Mouse (Mus musculus): ENCODE results near the gene Phc1. TPM values are rescaled to one million over a fixed set of nuclear protein-coding genes. Genes with fewer than 3 reads are reported as not detected.

Phc1 gene
- polyA plus RNA-seq, 1 experiment from 2014 or later, result 6.5 TPM

DNA sequence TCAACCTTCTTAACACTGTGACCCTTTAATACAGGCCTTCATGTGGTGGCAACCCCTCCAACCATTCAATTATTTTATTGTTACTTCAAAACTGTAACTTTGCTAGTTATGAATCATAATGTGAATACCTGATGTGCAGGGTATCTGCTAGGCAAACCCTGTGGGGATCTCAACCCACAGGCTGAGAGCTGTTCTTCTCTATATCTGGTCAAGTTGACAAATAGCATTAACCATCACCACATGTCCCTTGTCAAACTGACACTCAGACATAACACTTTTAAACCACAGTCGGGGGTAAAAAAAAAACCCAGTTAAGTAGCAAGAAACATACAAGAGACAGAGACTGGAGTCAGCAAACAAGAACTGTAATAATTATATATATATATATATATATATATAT lies 55.5 kb downstream of the Phc1 start:
- H3K4me2 ChIP-seq (replicated peaks; ENCODE audit: low read depth, low read length), result no peak overlapping the region
- H3K36me3 ChIP-seq (ENCODE audit: insufficient read depth, low read length), result no peaks in the 10 kb centered on the region
- H3K27me3 ChIP-seq (replicated peaks; ENCODE audit: insufficient read depth, low read length), result no peaks in the 10 kb centered on the region
- WGBS, result 48% methylated on average over 1 of the region's 1 CpGs
- TF ChIP-seq EP300 (IDR thresholded peaks at IDR 0.05) (no peak), CTCF (IDR thresholded peaks at IDR 0.05) (no peak)
- no peaks in the 10 kb centered on the region for H3K9me3 ChIP-seq (ENCODE audit: low read length)
- no peak for DNase-seq (ENCODE audit: low spot score)
- no peak overlapping the region for H3K9ac ChIP-seq (replicated peaks; ENCODE audit: low read depth)
- no peaks in the 10 kb centered on the region for H3K4me1 ChIP-seq (ENCODE audit: insufficient read depth, low read depth, low read length)
- no peak for ATAC-seq
- no peak overlapping the region for H3K27ac ChIP-seq (ENCODE audit: low read length)
- H3K4me3 ChIP-seq (ENCODE audit: low read depth, low read length), result no peak overlapping the region

DNA sequence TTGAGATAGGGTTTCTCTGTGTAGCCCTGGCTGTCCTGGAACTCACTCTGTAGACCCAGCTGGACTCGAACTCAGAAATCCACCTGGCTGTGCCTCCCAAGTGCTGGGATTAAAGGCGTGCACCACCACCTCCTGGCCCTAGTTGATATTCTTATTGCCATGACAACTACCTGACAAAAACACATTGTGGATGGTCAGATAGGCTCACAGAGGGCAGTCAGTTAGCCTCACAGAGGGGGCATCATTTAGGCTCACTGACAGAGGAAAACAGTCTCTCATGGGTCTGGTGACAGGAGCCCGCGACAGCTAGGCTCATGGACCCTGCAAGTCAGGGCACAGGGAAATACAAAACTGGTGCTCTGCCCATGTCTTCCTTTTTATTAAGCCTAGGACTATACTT lies 56.1 kb downstream of the Phc1 start:
- no peak for DNase-seq (ENCODE audit: low spot score)
- TF ChIP-seq EP300 (IDR thresholded peaks at IDR 0.05) (no peak), CTCF (IDR thresholded peaks at IDR 0.05) (no peak)
- WGBS, result 84% methylated on average over 4 of the region's 4 CpGs
- Histone ChIP-seq H3K4me3 (ENCODE audit: low read depth, low read length) (no peak overlapping the region), H3K4me2 (replicated peaks; ENCODE audit: low read depth, low read length) (no peak overlapping the region), H3K27me3 (replicated peaks; ENCODE audit: insufficient read depth, low read length) (no peaks in the 10 kb centered on the region), H3K4me1 (ENCODE audit: insufficient read depth, low read depth, low read length) (no peaks in the 10 kb centered on the region), H3K9me3 (ENCODE audit: low read length) (no peaks in the 10 kb centered on the region), H3K27ac (ENCODE audit: low read length) (no peak overlapping the region), H3K36me3 (ENCODE audit: insufficient read depth, low read length) (no peaks in the 10 kb centered on the region), H3K9ac (replicated peaks; ENCODE audit: low read depth) (no peak overlapping the region)
- no peak for ATAC-seq

DNA sequence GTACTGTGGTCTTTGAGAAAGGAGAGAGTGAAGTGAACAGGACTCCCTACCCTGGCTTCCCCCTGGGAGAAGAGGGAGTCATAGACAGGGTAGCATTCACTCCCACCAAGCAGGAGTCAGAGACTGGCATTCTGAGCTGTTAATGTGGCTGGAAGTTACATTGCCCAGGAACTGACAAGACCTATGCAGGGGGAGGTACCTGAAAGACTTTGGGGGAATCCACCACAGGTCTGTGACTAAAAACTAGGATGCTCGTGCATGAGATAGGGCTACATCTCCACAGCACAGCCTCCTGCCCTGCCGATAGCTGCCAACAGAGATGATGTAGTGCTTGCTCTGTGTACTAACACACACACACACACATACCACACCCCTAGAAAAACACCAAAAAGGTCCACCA lies 56.9 kb downstream of the Phc1 start:
- no peak overlapping the region for H3K9ac ChIP-seq (replicated peaks; ENCODE audit: low read depth)
- H3K4me3 ChIP-seq (ENCODE audit: low read depth, low read length), result no peak overlapping the region
- H3K4me2 ChIP-seq (replicated peaks; ENCODE audit: low read depth, low read length), result no peak overlapping the region
- ATAC-seq (no peak), DNase-seq (ENCODE audit: low spot score) (no peak)
- 78% methylated on average over 2 of the region's 2 CpGs for WGBS
- H3K4me1 ChIP-seq (ENCODE audit: insufficient read depth, low read depth, low read length), result no peaks in the 10 kb centered on the region
- H3K9me3 ChIP-seq (ENCODE audit: low read length), result no peaks in the 10 kb centered on the region
- H3K27ac ChIP-seq (ENCODE audit: low read length), result no peak overlapping the region
- H3K27me3 ChIP-seq (replicated peaks; ENCODE audit: insufficient read depth, low read length), result no peaks in the 10 kb centered on the region
- H3K36me3 ChIP-seq (ENCODE audit: insufficient read depth, low read length), result no peaks in the 10 kb centered on the region
- TF ChIP-seq EP300 (IDR thresholded peaks at IDR 0.05), result no peak
- TF ChIP-seq CTCF (IDR thresholded peaks at IDR 0.05), result no peak

DNA sequence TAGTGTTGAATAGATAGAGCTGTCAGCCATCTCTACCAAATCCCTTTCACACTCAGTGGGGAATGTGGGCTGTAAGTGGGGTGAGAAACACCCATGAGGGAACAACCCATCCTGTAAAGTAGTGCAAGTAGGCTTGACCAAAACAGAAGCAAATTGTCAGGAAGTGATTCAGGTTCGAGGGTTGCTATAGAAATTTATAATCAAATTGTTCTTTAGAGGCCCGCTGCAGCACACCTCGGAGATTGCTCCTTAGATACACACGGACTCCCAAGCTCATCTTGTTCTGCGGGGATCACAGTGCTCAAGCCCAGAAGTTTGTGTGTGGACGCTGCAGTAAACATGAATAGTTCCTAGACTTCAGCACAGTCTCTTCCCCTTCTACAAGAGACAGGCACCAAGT lies 57.6 kb downstream of the Phc1 start, which contains the start of gene Klrg1:
Gene Klrg1, minus strand, starts transcription at position 101 of the 400 bp plus-strand sequence.
- Histone ChIP-seq H3K4me3 (ENCODE audit: low read depth, low read length) (no peak within 1 kb of the TSS), H3K4me1 (ENCODE audit: insufficient read depth, low read depth, low read length) (no peaks in the 10 kb centered on the region), H3K27ac (ENCODE audit: low read length) (no peak within 1 kb of the TSS), H3K36me3 (ENCODE audit: insufficient read depth, low read length) (no peaks in the 10 kb centered on the region), H3K9ac (replicated peaks; ENCODE audit: low read depth) (no peak within 1 kb of the TSS), H3K9me3 (ENCODE audit: low read length) (no peaks in the 10 kb centered on the region), H3K4me2 (replicated peaks; ENCODE audit: low read depth, low read length) (no peak within 1 kb of the TSS), H3K27me3 (replicated peaks; ENCODE audit: insufficient read depth, low read length) (no peaks in the 10 kb centered on the region)
- TF ChIP-seq EP300 (IDR thresholded peaks at IDR 0.05), result no peak
- no peak for TF ChIP-seq CTCF (IDR thresholded peaks at IDR 0.05)
- ATAC-seq (no peak), DNase-seq (ENCODE audit: low spot score) (no peak)
- 79% methylated on average over 6 of the region's 6 CpGs for WGBS

DNA sequence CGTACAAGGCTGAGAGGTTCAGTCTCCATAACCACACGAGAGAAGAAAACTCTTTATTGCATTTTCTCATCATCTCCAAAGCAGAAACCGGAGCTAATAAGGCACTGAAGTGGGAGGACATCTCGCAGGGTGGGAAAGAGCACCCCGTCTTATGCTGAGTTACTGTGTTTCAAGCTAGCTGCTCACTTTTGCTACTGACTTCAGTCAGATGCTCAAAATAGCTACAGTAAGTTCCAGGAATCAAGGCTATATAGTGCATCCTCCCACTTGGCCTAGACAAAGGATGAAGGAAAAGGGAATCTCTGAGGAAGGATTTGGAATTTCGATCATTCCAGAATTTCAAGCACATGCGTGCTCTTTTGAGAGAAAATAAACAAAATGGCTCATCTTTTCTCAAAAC lies 63.8 kb downstream of the Phc1 start:
- H3K9me3 ChIP-seq (ENCODE audit: low read length), result no peaks in the 10 kb centered on the region
- WGBS, result 75% methylated on average over 7 of the region's 7 CpGs
- H3K36me3 ChIP-seq (ENCODE audit: insufficient read depth, low read length), result no peaks in the 10 kb centered on the region
- H3K9ac ChIP-seq (replicated peaks; ENCODE audit: low read depth), result no peak overlapping the region
- no peak for DNase-seq (ENCODE audit: low spot score)
- no peak for TF ChIP-seq EP300 (IDR thresholded peaks at IDR 0.05)
- H3K27ac ChIP-seq (ENCODE audit: low read length), result no peak overlapping the region
- no peaks in the 10 kb centered on the region for H3K27me3 ChIP-seq (replicated peaks; ENCODE audit: insufficient read depth, low read length)
- no peak for ATAC-seq
- no peak overlapping the region for H3K4me2 ChIP-seq (replicated peaks; ENCODE audit: low read depth, low read length)
- no peak overlapping the region for H3K4me3 ChIP-seq (ENCODE audit: low read depth, low read length)
- no peaks in the 10 kb centered on the region for H3K4me1 ChIP-seq (ENCODE audit: insufficient read depth, low read depth, low read length)

DNA sequence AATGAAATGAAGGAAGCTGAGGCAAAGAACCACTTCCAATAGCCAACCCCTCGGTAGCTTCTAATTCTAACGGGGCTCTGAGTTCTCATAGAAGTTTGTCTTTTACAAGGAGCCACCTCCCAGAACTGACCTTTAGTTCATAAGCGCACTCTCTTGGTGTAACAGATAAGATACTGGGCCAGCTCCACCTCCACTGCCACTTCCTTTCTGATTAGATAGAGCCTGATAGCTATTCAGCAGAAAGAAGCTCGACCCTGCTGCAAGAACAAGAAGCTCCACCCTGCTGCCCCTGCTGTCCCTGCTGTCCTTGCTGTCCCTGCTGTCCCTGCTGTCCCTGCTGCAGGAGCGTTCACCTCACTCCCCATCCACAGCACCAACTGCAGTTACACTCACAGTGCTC lies 65.8 kb downstream of the Phc1 start:
- WGBS, result 30% methylated on average over 5 of the region's 5 CpGs
- H3K4me3 ChIP-seq (ENCODE audit: low read depth, low read length), result no peak overlapping the region

DNA sequence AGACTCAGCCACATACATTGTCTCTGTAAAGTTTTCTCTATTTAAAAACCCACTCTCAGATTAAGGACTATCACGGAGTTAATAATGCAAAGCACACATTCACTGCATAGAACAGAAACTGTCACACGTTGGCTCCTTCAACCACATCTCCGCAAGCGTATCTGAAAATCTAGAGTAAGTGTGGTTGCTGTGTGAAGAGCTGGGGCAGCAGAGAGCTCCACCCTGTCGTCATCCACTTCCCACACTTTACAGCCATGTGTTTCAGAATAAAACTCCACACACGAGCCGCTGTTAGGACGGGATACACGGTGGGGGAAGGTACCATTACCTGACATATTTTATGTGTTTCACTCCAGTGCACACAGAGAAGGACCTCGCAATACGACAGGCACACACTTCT lies 70.2 kb downstream of the Phc1 start:
- WGBS, result 75% methylated on average over 11 of the region's 11 CpGs
- Histone ChIP-seq H3K27me3 (replicated peaks; ENCODE audit: insufficient read depth, low read length) (no peaks in the 10 kb centered on the region), H3K4me2 (replicated peaks; ENCODE audit: low read depth, low read length) (no peak overlapping the region), H3K9me3 (ENCODE audit: low read length) (no peaks in the 10 kb centered on the region), H3K9ac (replicated peaks; ENCODE audit: low read depth) (no peak overlapping the region), H3K27ac (ENCODE audit: low read length) (no peak overlapping the region), H3K36me3 (ENCODE audit: insufficient read depth, low read length) (no peaks in the 10 kb centered on the region), H3K4me1 (ENCODE audit: insufficient read depth, low read depth, low read length) (no peaks in the 10 kb centered on the region), H3K4me3 (ENCODE audit: low read depth, low read length) (no peak overlapping the region)
- no peak for DNase-seq (ENCODE audit: low spot score)
- ATAC-seq, result no peak
- TF ChIP-seq CTCF (IDR thresholded peaks at IDR 0.05) (no peak), EP300 (IDR thresholded peaks at IDR 0.05) (no peak)

More for the DNA sequence above, 65.8 kb downstream of the Phc1 start:
- ATAC-seq (no peak), DNase-seq (ENCODE audit: low spot score) (no peak)
- Histone ChIP-seq H3K4me1 (ENCODE audit: insufficient read depth, low read depth, low read length) (no peaks in the 10 kb centered on the region), H3K9ac (replicated peaks; ENCODE audit: low read depth) (no peak overlapping the region), H3K27me3 (replicated peaks; ENCODE audit: insufficient read depth, low read length) (no peaks in the 10 kb centered on the region), H3K9me3 (ENCODE audit: low read length) (no peaks in the 10 kb centered on the region), H3K36me3 (ENCODE audit: insufficient read depth, low read length) (no peaks in the 10 kb centered on the region), H3K4me2 (replicated peaks; ENCODE audit: low read depth, low read length) (no peak overlapping the region), H3K27ac (ENCODE audit: low read length) (no peak overlapping the region)
- TF ChIP-seq EP300 (IDR thresholded peaks at IDR 0.05), result no peak
- no peak for TF ChIP-seq CTCF (IDR thresholded peaks at IDR 0.05)
